In genomic region chr4:150068216-150068615, GRCm38 (mm10) we compare ENCODE assay signal across 20 mouse cellular contexts. TPM values are rescaled to one million over a fixed set of nuclear protein-coding genes. Genes with fewer than 3 reads are reported as not detected.
DNase-seq lines count a peak whose midpoint lies in the region; ATAC-seq and TF ChIP-seq lines count a peak whose summit lies in the region.
"Had no signal": no experiment of that assay in that cellular context is flagged by ENCODE, and none has a peak within 500 bp of the region (broad histone marks: within the 10 kb centered on the region; RNA-seq: fewer than 3 reads in every experiment).

No protein-coding gene starts in this region.

- H3K36me3 ChIP-seq in lung, postnatal 0 days (ENCODE audit: insufficient read depth, low read length): 0 out of 2 replicates have a peak, but pooled peaks cover 3% of the 10 kb centered on the region
- H3K36me3 ChIP-seq in stomach, postnatal 0 days (ENCODE audit: control insufficient read depth, insufficient read depth, low read length): 0 out of 2 replicates have a peak, but pooled peaks cover 4% of the 10 kb centered on the region
- H3K36me3 ChIP-seq: embryonic facial prominence, embryonic 12.5 days; heart, embryonic 15.5 days; hindbrain, embryonic 15.5 days had no signal

- 72% methylated on average over 12 of the region's 12 CpGs for WGBS in lung, postnatal 0 days
- 81% methylated on average over 12 of the region's 12 CpGs for WGBS in stomach, postnatal 0 days

- ATAC-seq in lung, postnatal 0 days: peak; percentile 25
- ATAC-seq in stomach, postnatal 0 days (ENCODE audit: low FRiP score, low TSS enrichment): 0 out of 2 replicates have a peak, but pooled peaks have one; percentile 15
- ATAC-seq: forebrain, embryonic 14.5 days; intestine, embryonic 16.5 days had no signal

- H3K9me3 ChIP-seq in lung, postnatal 0 days (ENCODE audit: low read length): no peaks in the 10 kb centered on the region
- no peaks in the 10 kb centered on the region for H3K9me3 ChIP-seq in stomach, postnatal 0 days (ENCODE audit: control insufficient read depth, low read length)
- H3K9me3 ChIP-seq: embryonic facial prominence, embryonic 12.5 days; heart, embryonic 15.5 days; hindbrain, embryonic 15.5 days had no signal

- no peak overlapping the region for H3K9ac ChIP-seq in lung, postnatal 0 days (replicated peaks; ENCODE audit: low read depth)
- no peak overlapping the region for H3K9ac ChIP-seq in stomach, postnatal 0 days (ENCODE audit: low read length)
- H3K9ac ChIP-seq: embryonic facial prominence, embryonic 12.5 days; heart, embryonic 15.5 days; hindbrain, embryonic 15.5 days had no signal

- DNase-seq in embryo, embryonic 9.5 days (ENCODE audit: extremely low spot score): peak; percentile 43
- no peak for DNase-seq in embryo, embryonic 11 days
- DNase-seq in lung, postnatal 0 days (ENCODE audit: low spot score): no peak
- DNase-seq in lung, postnatal 25 days (ENCODE audit: low spot score): no peak
- DNase-seq in 3T3-L1 (ENCODE audit: low read depth, low spot score): peak; percentile 39
- no peak for DNase-seq in stomach, postnatal 0 days (ENCODE audit: low spot score)
- DNase-seq in spleen, postnatal 14 days (ENCODE audit: low spot score in 2 of 2): no peak
- DNase-seq: adrenal gland, postnatal 10 days; cerebellum, adult 11 months; cerebellum, adult 9-10 months; cerebellum, postnatal 25 days; gastrocnemius, postnatal 10 days; heart, adult 2 months; heart, postnatal 14 days had no signal

- H3K4me3 ChIP-seq in lung, postnatal 0 days (ENCODE audit: low read depth, low read length): no peak overlapping the region
- H3K4me3 ChIP-seq in stomach, postnatal 0 days (ENCODE audit: low read depth, low read length): no peak overlapping the region
- H3K4me3 ChIP-seq: embryonic facial prominence, embryonic 12.5 days; heart, adult 2 months; heart, embryonic 15.5 days; hindbrain, embryonic 15.5 days had no signal

- no peak for TF ChIP-seq EP300 in lung, postnatal 0 days (IDR thresholded peaks at IDR 0.05)
- TF ChIP-seq EP300 in stomach, postnatal 0 days (optimal IDR thresholded peaks at IDR 0.05): no peak

- no peak overlapping the region for H3K27ac ChIP-seq in lung, postnatal 0 days (ENCODE audit: low read length)
- H3K27ac ChIP-seq in stomach, postnatal 0 days (replicated peaks): no peak overlapping the region
- H3K27ac ChIP-seq: embryonic facial prominence, embryonic 12.5 days; heart, adult 2 months; heart, embryonic 15.5 days; hindbrain, embryonic 15.5 days had no signal

- TF ChIP-seq CTCF in lung, postnatal 0 days (IDR thresholded peaks at IDR 0.05): peak; percentile 34
- TF ChIP-seq CTCF in stomach, postnatal 0 days (IDR thresholded peaks at IDR 0.05; ENCODE audit: low read depth): no peak

- H3K4me2 ChIP-seq in lung, postnatal 0 days (replicated peaks; ENCODE audit: low read depth, low read length): no peak overlapping the region
- no peak overlapping the region for H3K4me2 ChIP-seq in stomach, postnatal 0 days (replicated peaks; ENCODE audit: low read depth)
- H3K4me2 ChIP-seq: embryonic facial prominence, embryonic 12.5 days; heart, embryonic 11.5 days; heart, embryonic 15.5 days; hindbrain, embryonic 15.5 days had no signal

- no peaks in the 10 kb centered on the region for H3K27me3 ChIP-seq in lung, postnatal 0 days (replicated peaks; ENCODE audit: insufficient read depth, low read length)
- H3K27me3 ChIP-seq in stomach, postnatal 0 days (ENCODE audit: control insufficient read depth, insufficient read depth, low read length): no peaks in the 10 kb centered on the region
- H3K27me3 ChIP-seq: embryonic facial prominence, embryonic 12.5 days; heart, embryonic 15.5 days; hindbrain, embryonic 15.5 days had no signal

- no peaks in the 10 kb centered on the region for H3K4me1 ChIP-seq in lung, postnatal 0 days (ENCODE audit: insufficient read depth, low read depth, low read length)
- H3K4me1 ChIP-seq in stomach, postnatal 0 days (replicated peaks; ENCODE audit: control insufficient read depth, insufficient read depth): no peaks in the 10 kb centered on the region
- H3K4me1 ChIP-seq: hindbrain, embryonic 15.5 days had no signal

RNA-seq across cellular contexts. Expression of gene Gpr157, which starts 18.9 kb away (rescaled TPM):
- 1.6 TPM in 2 replicates for polyA plus RNA-seq in lung, postnatal 0 days (2015; fragmentation: Nextera tagmentation; extraction: Ambion mirVana)
- 0.55 and 0.75 TPM in 2 replicates for polyA plus RNA-seq in stomach, postnatal 0 days (2015; fragmentation: Nextera tagmentation; extraction: Ambion mirVana)

RNA-seq across cellular contexts. Expression of gene Slc2a5, which starts 50.9 kb away (rescaled TPM):
- 0.23 and 0.60 TPM in 2 replicates for polyA plus RNA-seq in lung, postnatal 0 days (2015; fragmentation: Nextera tagmentation; extraction: Ambion mirVana)
- polyA plus RNA-seq in stomach, postnatal 0 days (2015; fragmentation: Nextera tagmentation; extraction: Ambion mirVana): 0.76 and 0.80 TPM in 2 replicates

RNA-seq across cellular contexts. Expression of gene H6pd, which starts 59.4 kb away (rescaled TPM):
- polyA plus RNA-seq in lung, postnatal 0 days (2015; fragmentation: Nextera tagmentation; extraction: Ambion mirVana): 44.8 and 45.8 TPM in 2 replicates
- polyA plus RNA-seq in stomach, postnatal 0 days (2015; fragmentation: Nextera tagmentation; extraction: Ambion mirVana): 11.8 and 12.3 TPM in 2 replicates

Comparison
In these comparisons a context has a peak if more than half of its experiments do, and no peak if none do; other contexts are left out.
1. DNase-seq: peak in embryo, embryonic 9.5 days (single experiment) and 3T3-L1 (single experiment); none in embryo, embryonic 11 days (single experiment), lung, postnatal 0 days (single experiment), lung, postnatal 25 days (single experiment), stomach, postnatal 0 days (single experiment) and spleen, postnatal 14 days (0 of 2).